Mouse (Mus musculus) hindbrain, postnatal 0 days (tissue): ENCODE results near the gene Stxbp2. TPM values are rescaled to one million over a fixed set of nuclear protein-coding genes. Genes with fewer than 3 reads are reported as not detected.
A peak's percentile ranks its signal among the peaks of the same experiment; 100 is the strongest.
"Not testable (repeated sequence)": the region's sequence is repeated elsewhere in the genome, so short reads cannot be mapped to it uniquely, and the experiment has no call there.

Source experiments
- ATAC-seq: fragments of 200-750 bp; cut with Nextera tagmentation; 2 replicates; pipeline ENCODE4 v1.8.0; 2017; ENCODE audit warnings: mild to moderate bottlenecking, moderate TSS enrichment, moderate library complexity
- DNase-seq: peaks from one replicate; pipeline ENCODE4 v3.0.0-alpha.2; 2015; ENCODE audit warnings: low spot score
- H3K27ac ChIP-seq: fragments of 300-500 bp; sonication (generic); 2 replicates; pipeline ENCODE4 v1.5.1; 2014; ENCODE audit warnings: mild to moderate bottlenecking
- H3K27me3 ChIP-seq: fragments of 300-500 bp; sonication (generic); 2 replicates; pipeline ENCODE4 v1.6.1; 2014; ENCODE audit warnings: low read length, mixed read lengths; ENCODE audit not compliant: insufficient read depth
- H3K36me3 ChIP-seq: fragments of 300-500 bp; sonication (generic); 2 replicates; pipeline ENCODE4 v1.6.1; 2014; ENCODE audit warnings: low read length, mixed read lengths; ENCODE audit not compliant: insufficient read depth
- H3K4me1 ChIP-seq: fragments of 300-500 bp; sonication (generic); 2 replicates; pipeline ENCODE4 v1.6.1; 2014; ENCODE audit warnings: antibody characterized with exemption, low read length, mixed read lengths; ENCODE audit not compliant: insufficient read depth
- H3K4me2 ChIP-seq: fragments of 300-500 bp; sonication (generic); 2 replicates; pipeline ENCODE4 v1.6.1; 2014; ENCODE audit warnings: low read depth, mild to moderate bottlenecking, low read length, moderate library complexity, mixed read lengths
- H3K4me3 ChIP-seq: fragments of 300-500 bp; sonication (generic); 2 replicates; pipeline ENCODE4 v1.5.1; 2014; ENCODE audit warnings: low read length
- H3K9ac ChIP-seq: fragments of 300-500 bp; sonication (generic); replicated peaks from 2 replicates; pipeline ENCODE4 v1.6.1; 2014; ENCODE audit warnings: mild to moderate bottlenecking, low read length, moderate library complexity, mixed read lengths
- H3K9me3 ChIP-seq: fragments of 300-500 bp; sonication (generic); 2 replicates; pipeline ENCODE4 v1.6.1; 2016; ENCODE audit warnings: low read length, mixed read lengths
- CTCF ChIP-seq: IDR thresholded peaks from 2 replicates; pipeline ENCODE4 v1.5.1; 2016; ENCODE audit warnings: antibody characterized with exemption, control low read depth, low read depth
- WGBS: fragments of 180-500 bp; shearing (Covaris S2); extraction: QIAGEN DNeasy Blood & Tissue Kit; methylation state at CpG from one replicate; pipeline ENCODE4 v1.1.7; 2014; 5-methylcytosine and 5-hydroxymethylcytosine counted together
- polyA plus RNA-seq: library from polyadenylated mRNA; unstranded; fragments of >200 nt; fragmentation: Nextera tagmentation; extraction: Ambion mirVana; gene quantifications from 2 replicates; pipeline ENCODE4 v1.2.1, GENCODE M21; 2015
- total RNA-seq: library from RNA; depleted of rRNA; stranded (reverse); fragments of >200 nt; gene quantifications from 2 replicates; pipeline ENCODE4 v1.2.3, GENCODE M21; 2014; rRNA removed

The Stxbp2 gene
- 9.7 and 23.9 TPM in 2 replicates for total RNA-seq
- 32.7 and 38.5 TPM in 2 replicates for polyA plus RNA-seq

DNA sequence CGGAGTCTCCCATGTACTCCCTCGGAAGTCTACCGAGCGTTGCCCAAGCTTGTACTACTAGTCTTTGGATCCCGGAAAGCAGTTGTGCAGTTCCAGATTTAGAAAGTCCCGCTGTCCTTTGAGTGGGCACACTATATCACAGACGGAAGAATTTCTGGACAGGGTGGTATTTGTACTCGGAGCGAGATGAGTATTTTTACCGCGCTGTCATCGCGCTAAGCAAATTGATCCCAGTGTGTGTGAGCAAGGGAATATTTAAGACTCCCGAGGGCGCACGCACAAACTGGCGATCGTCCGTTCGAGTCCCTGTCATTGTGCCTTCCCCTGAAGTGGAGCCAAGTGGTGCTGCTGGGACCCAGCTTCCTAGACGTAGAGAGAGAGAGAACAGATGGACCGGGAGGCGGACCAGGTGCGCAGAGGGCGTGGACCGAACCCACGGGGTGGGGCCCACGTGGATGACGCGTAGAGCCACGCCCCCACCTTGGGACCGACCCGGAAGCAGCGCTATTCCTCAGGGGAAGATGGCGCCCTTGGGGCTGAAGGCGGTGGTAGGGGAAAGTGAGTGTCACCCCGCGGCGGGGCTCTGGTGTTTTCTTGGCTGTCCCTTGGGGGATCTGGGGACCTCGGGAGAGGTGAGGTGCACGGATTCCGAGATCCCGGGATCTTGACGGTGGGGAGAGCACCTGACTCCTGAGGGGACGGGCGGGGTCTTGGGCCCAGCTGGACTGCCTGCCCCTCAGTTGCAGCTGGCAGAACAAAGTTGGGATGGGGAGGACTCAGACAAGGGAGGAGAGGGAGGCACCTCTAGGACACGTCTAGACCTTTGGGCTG, at the start of gene Stxbp2:
Gene Stxbp2, plus strand, starts transcription at position 309 of the 831 bp plus-strand sequence.
- H3K4me1 ChIP-seq, result peaks cover 8% of the 10 kb centered on the region; the same call in 1 of the 2 replicates
- no peak for TF ChIP-seq CTCF
- 4% methylated on average over 47 of the region's 47 CpGs for WGBS
- no peaks in the 10 kb centered on the region for H3K36me3 ChIP-seq
- peak within 1 kb of the TSS; percentile 63 for H3K4me2 ChIP-seq
- ATAC-seq (peak; percentile 80), DNase-seq (peak; percentile 62)
- H3K27me3 ChIP-seq, result no peaks in the 10 kb centered on the region
- H3K27ac ChIP-seq, result no peak within 1 kb of the TSS
- peak within 1 kb of the TSS; percentile 45 for H3K4me3 ChIP-seq
- H3K9me3 ChIP-seq, result no peaks in the 10 kb centered on the region
- peak within 1 kb of the TSS; percentile 41 for H3K9ac ChIP-seq

DNA sequence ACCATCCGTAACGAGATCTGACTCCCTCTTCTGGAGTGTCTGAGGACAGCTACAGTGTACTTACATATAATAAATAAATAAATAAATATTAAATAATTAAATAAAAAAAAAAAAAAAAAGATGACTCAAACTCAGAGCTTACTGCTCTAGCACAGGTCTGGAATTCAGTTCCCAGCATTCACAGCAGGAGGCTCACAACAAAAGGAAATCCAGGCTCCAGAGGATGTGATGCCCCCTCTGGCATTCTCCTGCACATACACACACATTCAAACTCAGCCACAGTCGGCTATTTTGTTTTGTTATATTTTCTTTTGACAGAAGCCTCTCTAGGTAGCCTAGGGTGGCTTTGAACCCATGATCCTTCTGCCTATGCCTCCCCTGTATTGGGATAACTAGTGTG, 48.8 kb upstream of the Stxbp2 start:
- WGBS, result 73% methylated on average over 1 of the region's 3 CpGs
- not testable (repeated sequence) for H3K27ac ChIP-seq, H3K9me3 ChIP-seq, H3K27me3 ChIP-seq, H3K4me1 ChIP-seq, H3K9ac ChIP-seq, H3K36me3 ChIP-seq, H3K4me3 ChIP-seq, H3K4me2 ChIP-seq, ATAC-seq, DNase-seq

DNA sequence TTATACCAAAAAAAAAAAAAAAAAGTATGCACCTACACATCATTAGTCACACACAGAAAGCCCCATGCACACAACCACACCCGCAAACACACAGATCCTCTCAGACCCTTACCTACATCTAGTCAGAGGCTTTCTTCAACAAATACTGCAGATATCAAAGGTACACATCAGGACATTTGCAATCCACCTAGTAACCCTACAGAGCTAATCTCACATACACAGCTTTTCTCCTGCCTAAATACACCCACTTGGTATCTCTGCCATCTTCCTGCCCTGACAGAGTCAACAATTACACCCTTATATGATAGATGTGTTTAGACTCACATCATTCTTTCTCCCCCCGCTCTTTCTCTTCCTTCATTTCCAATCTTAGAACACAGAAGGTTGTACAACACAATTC, 44.3 kb upstream of the Stxbp2 start:
- H3K9ac ChIP-seq, result no peak overlapping the region
- 98% methylated on average over 2 of the region's 2 CpGs for WGBS
- H3K4me2 ChIP-seq, result no peak overlapping the region
- H3K4me1 ChIP-seq, result no peaks in the 10 kb centered on the region
- no peaks in the 10 kb centered on the region for H3K27me3 ChIP-seq
- DNase-seq, result no peak
- H3K4me3 ChIP-seq, result no peak overlapping the region
- H3K27ac ChIP-seq, result no peak overlapping the region
- no peak for ATAC-seq
- no peaks in the 10 kb centered on the region for H3K9me3 ChIP-seq
- no peak for TF ChIP-seq CTCF
- no peaks in the 10 kb centered on the region for H3K36me3 ChIP-seq

DNA sequence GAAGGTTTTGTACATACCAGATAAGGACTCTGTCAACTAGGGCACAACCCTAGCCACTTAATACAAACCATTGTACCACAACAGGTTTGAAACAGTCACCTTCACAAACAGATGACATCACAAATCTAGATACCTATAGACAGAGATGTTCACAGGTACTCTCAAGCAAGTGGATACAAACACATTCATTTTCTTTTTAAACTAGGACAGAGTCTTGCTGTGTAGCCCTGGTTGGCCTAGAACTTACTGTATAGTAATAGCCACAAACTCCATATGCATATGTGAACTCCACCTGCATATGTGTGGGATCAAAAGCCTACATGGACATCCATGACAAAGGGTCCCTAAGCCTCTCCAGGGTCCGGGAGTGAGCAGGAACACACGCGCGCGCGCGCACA, 43.8 kb upstream of the Stxbp2 start, which contains the start of gene Camsap3:
Gene Camsap3, plus strand, starts transcription at position 301 of the 398 bp plus-strand sequence.
- H3K9me3 ChIP-seq, result no peaks in the 10 kb centered on the region
- H3K4me3 ChIP-seq, result peak within 1 kb of the TSS; percentile 76
- H3K36me3 ChIP-seq, result no peaks in the 10 kb centered on the region
- DNase-seq (no peak), ATAC-seq (no peak; the same call in 1 of the 2 replicates)
- 6% methylated on average over 7 of the region's 7 CpGs for WGBS
- H3K4me1 ChIP-seq, result no peaks in the 10 kb centered on the region
- H3K9ac ChIP-seq, result peak within 1 kb of the TSS; percentile 93
- H3K27ac ChIP-seq, result peak within 1 kb of the TSS; percentile 87
- TF ChIP-seq CTCF, result no peak
- peak within 1 kb of the TSS; percentile 73 for H3K4me2 ChIP-seq
- H3K27me3 ChIP-seq, result no peaks in the 10 kb centered on the region

DNA sequence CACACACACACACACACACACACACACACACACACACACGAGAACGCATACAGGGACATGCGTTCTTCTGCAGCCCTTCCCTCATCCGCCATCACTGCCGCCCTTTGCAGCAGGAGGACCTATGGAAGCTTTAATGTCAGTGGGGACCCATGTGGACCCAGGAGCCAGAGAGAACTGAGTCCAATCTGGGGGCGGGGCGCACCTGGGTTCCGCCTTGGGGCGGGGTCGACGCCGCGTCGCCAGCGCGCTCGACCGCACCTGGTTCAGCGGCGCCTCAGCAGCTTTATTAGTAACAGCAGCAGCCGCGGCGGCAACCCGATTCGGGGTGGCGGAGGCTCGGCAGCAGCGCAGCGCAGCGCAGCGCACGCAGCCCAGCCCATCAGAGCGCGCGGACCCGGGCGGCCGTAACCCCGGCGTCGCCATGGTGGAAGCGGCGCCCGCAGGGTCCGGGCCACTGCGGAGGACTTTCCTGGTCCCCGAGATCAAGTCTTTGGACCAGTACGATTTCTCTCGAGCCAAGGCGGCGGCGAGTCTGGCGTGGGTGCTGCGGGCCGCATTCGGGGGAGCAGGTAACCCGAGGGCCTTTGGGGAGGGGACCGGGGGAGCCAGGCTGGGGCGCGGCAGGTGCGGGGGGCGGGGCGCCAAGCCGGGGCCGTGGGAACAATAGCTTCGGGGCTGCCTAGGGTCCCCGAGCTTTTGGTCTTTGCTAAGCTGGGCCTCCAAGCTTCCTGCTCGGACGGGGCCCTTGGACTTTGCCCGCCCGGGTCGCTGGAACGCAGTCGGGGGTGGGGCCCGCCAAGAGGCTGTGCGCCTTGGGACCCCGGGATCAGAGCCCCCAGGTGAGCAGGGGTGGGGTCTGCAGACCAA, 43.1 kb upstream of the Stxbp2 start:
- H3K9me3 ChIP-seq, result no peaks in the 10 kb centered on the region
- H3K4me2 ChIP-seq, result peak overlapping the region; percentile 73
- H3K4me3 ChIP-seq, result peak overlapping the region; percentile 76
- peak overlapping the region; percentile 93 for H3K9ac ChIP-seq
- WGBS, result 1% methylated on average over 67 of the region's 77 CpGs
- H3K27ac ChIP-seq, result peak overlapping the region; percentile 87
- DNase-seq (peak; percentile 89), ATAC-seq (peak; percentile 84)
- no peaks in the 10 kb centered on the region for H3K4me1 ChIP-seq
- H3K36me3 ChIP-seq, result no peaks in the 10 kb centered on the region
- no peak; the same call in 1 of the 2 replicates for TF ChIP-seq CTCF
- no peaks in the 10 kb centered on the region for H3K27me3 ChIP-seq

DNA sequence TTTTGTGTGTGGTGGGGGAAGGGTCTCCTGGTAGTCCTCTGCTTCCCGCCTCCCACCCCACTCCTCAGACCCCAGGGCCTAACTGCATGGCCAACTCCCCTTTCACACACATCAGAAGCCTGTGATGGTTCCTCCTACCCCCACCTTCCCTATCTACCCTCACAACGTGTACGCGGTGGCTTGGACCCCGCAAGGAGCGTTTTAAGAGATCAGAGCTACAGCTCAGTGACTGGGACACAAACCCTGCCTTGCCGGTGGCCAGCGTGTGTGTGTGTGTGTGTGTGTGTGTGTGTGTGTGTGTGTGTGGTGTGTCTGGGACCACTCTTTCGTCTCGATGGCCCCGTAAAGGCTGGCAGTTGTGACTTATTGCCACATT, 42.5 kb upstream of the Stxbp2 start:
- Histone ChIP-seq H3K4me1 (no peaks in the 10 kb centered on the region), H3K9ac (peak overlapping the region; percentile 93), H3K4me2 (peak overlapping the region; percentile 73), H3K9me3 (no peaks in the 10 kb centered on the region), H3K4me3 (peak overlapping the region; percentile 76), H3K36me3 (no peaks in the 10 kb centered on the region), H3K27me3 (no peaks in the 10 kb centered on the region), H3K27ac (peak overlapping the region; percentile 87)
- WGBS, result 3% methylated on average over 11 of the region's 11 CpGs
- TF ChIP-seq CTCF, result no peak
- peak; percentile 46 for DNase-seq
- ATAC-seq, result peak; percentile 65
